Mouse (Mus musculus) midbrain, embryonic 10.5 days (tissue): Measurements from ENCODE around the gene Calr3. TPM values are rescaled to one million over a fixed set of nuclear protein-coding genes. Genes with fewer than 3 reads are reported as not detected.

ENCODE experiments used
- DNase-seq: peaks from one replicate; pipeline ENCODE4 v3.0.0-alpha.2; 2017; ENCODE audit warnings: low spot score
- H3K27ac ChIP-seq: fragments of 300-500 bp; sonication (generic); replicated peaks from 2 replicates; pipeline ENCODE4 v1.5.1; 2016; ENCODE audit warnings: mild to moderate bottlenecking
- H3K27me3 ChIP-seq: fragments of 300-500 bp; sonication (generic); 2 replicates; pipeline ENCODE4 v1.6.1; 2016; ENCODE audit warnings: low read depth, mild to moderate bottlenecking; ENCODE audit not compliant: poor library complexity, severe bottlenecking
- H3K36me3 ChIP-seq: fragments of 300-500 bp; sonication (generic); 2 replicates; pipeline ENCODE4 v1.6.1; 2016; ENCODE audit warnings: mild to moderate bottlenecking, moderate library complexity
- H3K4me1 ChIP-seq: fragments of 300-500 bp; sonication (generic); 2 replicates; pipeline ENCODE4 v1.6.1; 2016
- H3K4me3 ChIP-seq: fragments of 300-500 bp; sonication (generic); 2 replicates; pipeline ENCODE4 v1.5.1; 2016; ENCODE audit warnings: mild to moderate bottlenecking, moderate library complexity
- H3K9me3 ChIP-seq: fragments of 300-500 bp; sonication (generic); replicated peaks from 2 replicates; pipeline ENCODE4 v1.6.1; 2016; ENCODE audit warnings: mild to moderate bottlenecking
- WGBS: fragments of 180-500 bp; shearing (Covaris S2); methylation state at CpG from one replicate; pipeline ENCODE4 v1.1.7; 2016; 5-methylcytosine and 5-hydroxymethylcytosine counted together
- microRNA-seq: library from miRNA; unstranded; fragments of <30 nt; microRNA quantifications from one replicate; pipeline ENCODE4, GENCODE M21; 2017
- polyA plus RNA-seq: library from polyadenylated mRNA; unstranded; fragments of >200 nt; fragmentation: Nextera tagmentation; extraction: Ambion mirVana; gene quantifications from 2 replicates; pipeline ENCODE4 v1.2.1, GENCODE M21; 2016

Calr3 gene
- polyA plus RNA-seq, 1 experiment from 2014 or later: 2.1 TPM

DNA sequence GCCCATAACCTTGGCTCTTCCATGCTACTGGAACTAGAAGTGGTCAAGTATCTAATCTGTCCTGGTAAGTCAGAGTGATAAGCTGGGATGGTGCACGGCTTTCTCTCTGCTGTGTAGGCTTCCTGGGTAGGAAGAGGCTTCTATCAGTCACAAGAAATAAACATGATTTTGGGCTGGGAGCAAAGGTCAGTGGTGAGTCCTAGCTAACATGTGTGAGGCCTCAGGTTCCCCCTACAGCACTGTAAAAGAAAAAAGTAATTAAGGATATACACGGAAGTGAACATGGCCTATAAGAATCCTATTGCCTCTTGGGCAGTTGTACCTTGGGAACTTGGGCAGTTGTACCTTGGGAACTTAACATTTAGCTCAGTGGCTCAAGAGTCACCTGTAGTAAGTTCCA lies 66.8 kb downstream of the Calr3 start:
- H3K27me3 ChIP-seq: no peaks in the 10 kb centered on the region
- no peak overlapping the region for H3K4me3 ChIP-seq
- 92% methylated on average over 2 of the region's 2 CpGs for WGBS
- no peaks in the 10 kb centered on the region for H3K9me3 ChIP-seq
- DNase-seq: no peak
- H3K36me3 ChIP-seq: peaks cover 99% of the 10 kb centered on the region
- H3K27ac ChIP-seq: no peak overlapping the region
- no peaks in the 10 kb centered on the region for H3K4me1 ChIP-seq

- 92% methylated on average over 5 of the region's 5 CpGs for WGBS
- no peak overlapping the region for H3K27ac ChIP-seq
- DNase-seq: no peak
- H3K4me1 ChIP-seq: no peaks in the 10 kb centered on the region
- no peak overlapping the region for H3K4me3 ChIP-seq
- peaks cover 99% of the 10 kb centered on the region for H3K36me3 ChIP-seq
- no peaks in the 10 kb centered on the region for H3K27me3 ChIP-seq
- no peaks in the 10 kb centered on the region for H3K9me3 ChIP-seq
Observed at GRCm38 (mm10) chr8:72376309-72376708, 67.4 kb downstream of the Calr3 start.

GRCm38 (mm10) chr8:72375161-72375560 lies 68.5 kb downstream of the Calr3 start:
- Histone ChIP-seq H3K27ac (no peak overlapping the region), H3K4me3 (no peak overlapping the region), H3K4me1 (no peaks in the 10 kb centered on the region), H3K9me3 (no peaks in the 10 kb centered on the region), H3K36me3 (peaks cover 99% of the 10 kb centered on the region), H3K27me3 (no peaks in the 10 kb centered on the region)
- WGBS: 81% methylated on average over 5 of the region's 5 CpGs
- no peak for DNase-seq

Small RNA genes within 50 kb of the gene (microRNA-seq; reads per million reads assigned to microRNA genes)
- 3.0 reads per million, percentile 2 among the genes with 10 or more reads in this experiment for gene Mir7068

Other genes starting within 250 kb of the Calr3 start
- not detected in 2 replicates for gene Cib3, start 231.0 kb downstream of the Calr3 start, polyA plus RNA-seq
- not detected in 2 replicates for gene Gm11034, start 230.2 kb downstream of the Calr3 start, polyA plus RNA-seq
- 75.2 and 83.1 TPM in 2 replicates for gene Fam32a, start 224.1 kb downstream of the Calr3 start, polyA plus RNA-seq
- gene Ap1m1, start 203.9 kb downstream of the Calr3 start, polyA plus RNA-seq: 201 and 235 TPM in 2 replicates
- gene Gm10282, start 138.6 kb downstream of the Calr3 start, polyA plus RNA-seq: 38.0 and 38.7 TPM in 2 replicates
- 4.0 and 4.1 TPM in 2 replicates for gene Klf2, start 124.8 kb downstream of the Calr3 start, polyA plus RNA-seq
- gene Eps15l1, start 22.4 kb downstream of the Calr3 start, polyA plus RNA-seq: 71.2 and 77.2 TPM in 2 replicates
- 16.5 and 16.9 TPM in 2 replicates for gene 1700030K09Rik, start within 50 bp of the Calr3 start, polyA plus RNA-seq
- 96.8 and 105 TPM in 2 replicates for gene Cherp, start 31.4 kb upstream of the Calr3 start, polyA plus RNA-seq
- 13.1 and 16.3 TPM in 2 replicates for gene Slc35e1, start 48.7 kb upstream of the Calr3 start, polyA plus RNA-seq
- gene Med26, start 104.4 kb upstream of the Calr3 start, polyA plus RNA-seq: 19.0 and 19.9 TPM in 2 replicates
- 126 and 127 TPM in 2 replicates for gene Smim7, start 127.2 kb upstream of the Calr3 start, polyA plus RNA-seq
- gene Tmem38a, start 128.2 kb upstream of the Calr3 start, polyA plus RNA-seq: 10.3 and 10.5 TPM in 2 replicates
- not detected in 2 replicates for gene Nwd1, start 202.8 kb upstream of the Calr3 start, polyA plus RNA-seq